Mouse (Mus musculus) MEL (cell line): ENCODE data around the gene Daam1. TPM values are rescaled to one million over a fixed set of nuclear protein-coding genes. Genes with fewer than 3 reads are reported as not detected.

Source experiments
- DNase-seq: peaks from one replicate; pipeline ENCODE4 v3.0.0; 2011; ENCODE audit warnings: low read depth, low spot score
- H3K27ac ChIP-seq: 2 replicates; pipeline ENCODE4 v1.5.1; 2012; ENCODE audit warnings: low read depth, mild to moderate bottlenecking, control low read depth, low read length, moderate library complexity; ENCODE audit not compliant: control insufficient read depth
- H3K27me3 ChIP-seq, 2 experiments: fragments of 150-350 bp in 1 of 2; sonication (generic) in 1 of 2; 2 replicates each; pipeline ENCODE4 v1.6.1; 2012; ENCODE audit warnings: low read length in 2 of 2, mild to moderate bottlenecking in 2 of 2, improper control_type of control experiment in 1 of 2, moderate library complexity in 1 of 2; ENCODE audit not compliant: insufficient read depth in 2 of 2, control insufficient read depth in 1 of 2
- H3K36me3 ChIP-seq, 2 experiments: 2 replicates each; pipeline ENCODE4 v1.6.1; 2012 to 2014; ENCODE audit warnings: low read length in 2 of 2, improper control_type of control experiment in 1 of 2, inconsistent platforms in 1 of 2, mild to moderate bottlenecking in 1 of 2; ENCODE audit not compliant: insufficient read depth in 2 of 2, control insufficient read depth in 1 of 2
- H3K4me1 ChIP-seq, 2 experiments: fragments of 150-350 bp in 1 of 2; sonication (generic) in 1 of 2; 2 replicates each; pipeline ENCODE4 v1.6.1; 2012; ENCODE audit warnings: low read length in 2 of 2, improper control_type of control experiment in 1 of 2, mild to moderate bottlenecking in 1 of 2; ENCODE audit not compliant: insufficient read depth in 2 of 2, control insufficient read depth in 1 of 2
- H3K4me3 ChIP-seq, 2 experiments: fragments of 150-350 bp in 1 of 2; sonication (generic) in 1 of 2; 2 replicates each; pipeline ENCODE4 v1.5.1; 2012; ENCODE audit warnings: low read depth in 2 of 2, low read length in 2 of 2, mild to moderate bottlenecking in 2 of 2, moderate library complexity in 2 of 2, control low read depth in 1 of 2, improper control_type of control experiment in 1 of 2; ENCODE audit not compliant: control insufficient read depth in 1 of 2, insufficient read depth in 1 of 2
- H3K79me2 ChIP-seq: 2 replicates; pipeline ENCODE4 v1.6.1; 2012; ENCODE audit warnings: mild to moderate bottlenecking, low read length, moderate library complexity; ENCODE audit not compliant: control insufficient read depth, poor library complexity, insufficient read depth
- H3K9ac ChIP-seq: 2 replicates; pipeline ENCODE4 v1.6.1; 2012; ENCODE audit warnings: low read depth, mild to moderate bottlenecking, control low read depth, low read length, moderate library complexity; ENCODE audit not compliant: control insufficient read depth, poor library complexity, severe bottlenecking
- H3K9me3 ChIP-seq: fragments of 150-350 bp; sonication (generic); replicated peaks from 2 replicates; pipeline ENCODE4 v1.6.1; 2012; ENCODE audit warnings: mild to moderate bottlenecking, low read length, improper control_type of control experiment, moderate library complexity; ENCODE audit not compliant: insufficient read depth
- CHD1 ChIP-seq: IDR thresholded peaks from 2 replicates; pipeline ENCODE4 v1.6.1; 2012; ENCODE audit warnings: low read depth, mild to moderate bottlenecking, inconsistent platforms, low read length, improper control_type of control experiment
- E2F4 ChIP-seq: IDR thresholded peaks from 2 replicates; pipeline ENCODE4 v1.6.1; 2011; ENCODE audit warnings: low read depth, low read length, improper control_type of control experiment, borderline replicate concordance
- EP300 ChIP-seq, 2 experiments: IDR thresholded peaks; 2 replicates each; pipeline ENCODE4 v1.6.1; 2011; ENCODE audit warnings: improper control_type of control experiment in 2 of 2, low read length in 2 of 2, low read depth in 1 of 2, mild to moderate bottlenecking in 1 of 2
- ETS1 ChIP-seq: IDR thresholded peaks from 2 replicates; pipeline ENCODE4 v1.6.1; 2012; ENCODE audit warnings: low read depth, mild to moderate bottlenecking, inconsistent platforms, low read length, improper control_type of control experiment, moderate library complexity
- JUND ChIP-seq: IDR thresholded peaks from 2 replicates; pipeline ENCODE4 v1.6.1; 2011; ENCODE audit warnings: low read depth, mild to moderate bottlenecking, improper control_type of control experiment, low read length
- KAT2A ChIP-seq: conservative IDR thresholded peaks from 2 replicates; pipeline ENCODE4 v1.6.1; 2012; ENCODE audit warnings: low read depth, low read length, improper control_type of control experiment, inconsistent platforms
- MAFK ChIP-seq: IDR thresholded peaks from 2 replicates; pipeline ENCODE4 v1.6.1; 2011; ENCODE audit warnings: low read depth, mild to moderate bottlenecking, low read length, improper control_type of control experiment, borderline replicate concordance
- MAX ChIP-seq: IDR thresholded peaks from 2 replicates; pipeline ENCODE4 v1.6.1; 2011; ENCODE audit warnings: low read length, improper control_type of control experiment
- MXI1 ChIP-seq: IDR thresholded peaks from 2 replicates; pipeline ENCODE4 v1.6.1; 2011; ENCODE audit warnings: mild to moderate bottlenecking, low read depth, low read length, improper control_type of control experiment
- MYB ChIP-seq: IDR thresholded peaks from 2 replicates; pipeline ENCODE4 v1.6.1; 2011; ENCODE audit warnings: mild to moderate bottlenecking, low read depth, low read length, improper control_type of control experiment
- MYC ChIP-seq: IDR thresholded peaks from 2 replicates; pipeline ENCODE4 v1.6.1; 2011; ENCODE audit warnings: low read depth, mild to moderate bottlenecking, low read length, improper control_type of control experiment, moderate library complexity
- NRF1 ChIP-seq: IDR thresholded peaks from 2 replicates; pipeline ENCODE4 v1.6.1; 2014; ENCODE audit warnings: low read depth, mild to moderate bottlenecking, inconsistent platforms, low read length, improper control_type of control experiment, moderate library complexity; ENCODE audit not compliant: poor library complexity, insufficient read depth, severe bottlenecking
- POLR2A ChIP-seq, 2 experiments: IDR thresholded peaks; 2 replicates each; pipeline ENCODE4 v1.6.1; 2011 to 2012; ENCODE audit warnings: low read length in 2 of 2, mild to moderate bottlenecking in 2 of 2, control low read depth in 1 of 2, improper control_type of control experiment in 1 of 2, low read depth in 1 of 2, moderate library complexity in 1 of 2; ENCODE audit not compliant: control insufficient read depth in 1 of 2, insufficient read depth in 1 of 2, poor library complexity in 1 of 2
- POLR2AphosphoS2 ChIP-seq: IDR thresholded peaks from 2 replicates; pipeline ENCODE4 v1.6.1; 2011; ENCODE audit warnings: low read length, improper control_type of control experiment
- RAD21 ChIP-seq: IDR thresholded peaks from 2 replicates; pipeline ENCODE4 v1.6.1; 2011; ENCODE audit warnings: mild to moderate bottlenecking, low read depth, low read length, improper control_type of control experiment
- RCOR1 ChIP-seq: IDR thresholded peaks from 2 replicates; pipeline ENCODE4 v1.6.1; 2012; ENCODE audit warnings: low read depth, mild to moderate bottlenecking, inconsistent platforms, low read length, improper control_type of control experiment
- SMC3 ChIP-seq: IDR thresholded peaks from 2 replicates; pipeline ENCODE4 v1.6.1; 2011; ENCODE audit warnings: low read depth, low read length, improper control_type of control experiment
- TAL1 ChIP-seq: IDR thresholded peaks from 2 replicates; pipeline ENCODE4 v1.6.1; 2012; ENCODE audit warnings: mild to moderate bottlenecking, inconsistent platforms, low read length, moderate library complexity, mixed read lengths
- TBP ChIP-seq: IDR thresholded peaks from 2 replicates; pipeline ENCODE4 v1.8.0; 2011; ENCODE audit warnings: low read depth, low read length, improper control_type of control experiment
- TCF12 ChIP-seq: IDR thresholded peaks from 2 replicates; pipeline ENCODE4 v1.6.1; 2014; ENCODE audit warnings: low read depth, mild to moderate bottlenecking, inconsistent platforms, low read length, improper control_type of control experiment, moderate library complexity
- USF1 ChIP-seq: IDR thresholded peaks from 2 replicates; pipeline ENCODE4 v1.6.1; 2014; ENCODE audit warnings: low read depth, mild to moderate bottlenecking, inconsistent platforms, low read length, improper control_type of control experiment, moderate library complexity
- ZC3H11A ChIP-seq: IDR thresholded peaks from 2 replicates; pipeline ENCODE4 v1.6.1; 2012; ENCODE audit warnings: low read depth, mild to moderate bottlenecking, inconsistent platforms, low read length, improper control_type of control experiment
- ZKSCAN1 ChIP-seq: IDR thresholded peaks from 2 replicates; pipeline ENCODE4 v1.6.1; 2012; ENCODE audit warnings: low read depth, mild to moderate bottlenecking, inconsistent platforms, low read length, improper control_type of control experiment, moderate library complexity
- ZNF384 ChIP-seq: IDR thresholded peaks from 2 replicates; pipeline ENCODE4 v1.6.1; 2012; ENCODE audit warnings: low read depth, mild to moderate bottlenecking, inconsistent platforms, low read length, improper control_type of control experiment
- polyA plus RNA-seq, 2 experiments: library from polyadenylated mRNA; stranded (reverse) in 1 of 2; unstranded in 1 of 2; fragments of >175 nt in 1 of 2; fragments of >200 nt in 1 of 2; gene quantifications; 2 replicates each; pipeline versions ENCODE4 v1.2.1 to v1.2.4; 2012; ENCODE audit warnings: low replicate concordance in 2 of 2, low read depth in 1 of 2; ENCODE audit not compliant: insufficient read length in 2 of 2, insufficient read depth in 1 of 2, missing spikeins in 1 of 2
- total RNA-seq: library from RNA; depleted of rRNA; stranded (reverse); fragments of 300-350 nt; gene quantifications from 2 replicates; pipeline ENCODE4 v1.2.3, GENCODE M21; 2012

The Daam1 gene
- total and polyA plus RNA-seq, 3 experiments: 9.2 to 12.0 TPM; not detected in 1

- no peak for TF ChIP-seq EP300 (IDR thresholded peaks at IDR 0.05; ENCODE audit: low read depth in 1 of 2, low read length in 2 of 2)
- no peak for TF ChIP-seq RAD21
- no peak for TF ChIP-seq NRF1
- no peak for TF ChIP-seq POLR2AphosphoS2
- TF ChIP-seq MAX: no peak
- TF ChIP-seq MAFK: no peak
- no peak for TF ChIP-seq RCOR1
- no peak for TF ChIP-seq MYB
- TF ChIP-seq SMC3: no peak
- TF ChIP-seq E2F4: no peak
- TF ChIP-seq ETS1: no peak
- no peak for DNase-seq
- Histone ChIP-seq H3K36me3 (no peaks in the 10 kb centered on the region; a peak in 1 of 4 replicates), H3K4me1 (no peaks in the 10 kb centered on the region), H3K4me3 (no peak overlapping the region), H3K9ac (no peak overlapping the region), H3K27ac (no peak overlapping the region), H3K79me2 (peaks cover 29% of the 10 kb centered on the region), H3K27me3 (no peaks in the 10 kb centered on the region), H3K9me3 (no peaks in the 10 kb centered on the region)
These were observed 9.7 kb downstream of the Daam1 start for GRCm38 (mm10) chr12:71840430-71841186.

- TF ChIP-seq JUND (no peak), MAX (no peak), ETS1 (no peak), USF1 (no peak), MYC (no peak), CHD1 (no peak), POLR2A (IDR thresholded peaks at IDR 0.05; ENCODE audit: control insufficient read depth in 1 of 2, insufficient read depth in 1 of 2, low read depth in 1 of 2, low read length in 2 of 2, poor library complexity in 1 of 2) (no peak), TBP (no peak), MXI1 (no peak), ZKSCAN1 (no peak), TCF12 (no peak), ZNF384 (no peak), TAL1 (no peak), KAT2A (no peak), ZC3H11A (no peak)
- H3K27ac ChIP-seq: no peak overlapping the region
- H3K4me3 ChIP-seq: no peak overlapping the region
- H3K9ac ChIP-seq: no peak overlapping the region
- H3K79me2 ChIP-seq: peaks cover 23% of the 10 kb centered on the region
- no peaks in the 10 kb centered on the region; a peak in 1 of 4 replicates for H3K36me3 ChIP-seq
- H3K9me3 ChIP-seq: no peaks in the 10 kb centered on the region
- no peaks in the 10 kb centered on the region for H3K27me3 ChIP-seq
- DNase-seq: no peak
- no peaks in the 10 kb centered on the region for H3K4me1 ChIP-seq
These were observed 11.1 kb downstream of the Daam1 start for GRCm38 (mm10) chr12:71842006-71842405.
